ENCODE assay signal across 8 mouse cellular contexts in genomic region chr2:121449545-121450011, GRCm38 (mm10). TPM values are rescaled to one million over a fixed set of nuclear protein-coding genes. Genes with fewer than 3 reads are reported as not detected.
A peak's percentile ranks its signal among the peaks of the same experiment; 100 is the strongest.
DNase-seq lines count a peak whose midpoint lies in the region; ATAC-seq and TF ChIP-seq lines count a peak whose summit lies in the region.

No protein-coding gene starts in this region.

- peak overlapping the region; percentile 99 for H3K27ac ChIP-seq in heart, adult 2 months
- peak overlapping the region; percentile 85 for H3K27ac ChIP-seq in embryonic fibroblast, embryonic 13.5 days (ENCODE audit: insufficient read depth, low read length)
- H3K27ac ChIP-seq in limb, embryonic 11.5 days (replicated peaks; ENCODE audit: low read depth, low read length) = peak overlapping the region; percentile 90; the same call in 1 of the 2 replicates
- peak overlapping the region; percentile 94 for H3K27ac ChIP-seq in midbrain, postnatal 0 days (ENCODE audit: low read depth, low read length)

- H3K4me2 ChIP-seq in limb, embryonic 11.5 days (ENCODE audit: low read depth, severe bottlenecking) = peak overlapping the region; percentile 85
- H3K4me2 ChIP-seq in midbrain, postnatal 0 days (ENCODE audit: low read depth, low read length, poor library complexity, severe bottlenecking) = peak overlapping the region; percentile 93

- no peak for DNase-seq in heart, adult 2 months
- no peak for DNase-seq in heart, postnatal 25 days (ENCODE audit: low spot score)
- DNase-seq in limb, embryonic 11.5 days (ENCODE audit: low spot score) = peak; percentile 54
- DNase-seq in midbrain, postnatal 0 days (ENCODE audit: low spot score) = no peak
- DNase-seq in spleen, postnatal 14 days (ENCODE audit: low spot score in 2 of 2) = no peak
- no peak for DNase-seq in layer of hippocampus, adult 11-12 months (ENCODE audit: low spot score)

- no peak for TF ChIP-seq POLR2A in heart, adult 2 months (IDR thresholded peaks at IDR 0.05; ENCODE audit: insufficient read depth, low read depth, low read length)
- no peak for TF ChIP-seq POLR2A in embryonic fibroblast, embryonic 13.5 days (IDR thresholded peaks at IDR 0.05; ENCODE audit: low read depth, low read length)

- ATAC-seq in limb, embryonic 11.5 days (ENCODE audit: insufficient number of reproducible peaks, low FRiP score, low TSS enrichment, low read depth) = peak; percentile 0
- peak; percentile 80 for ATAC-seq in midbrain, postnatal 0 days (ENCODE audit: low FRiP score)

- H3K4me1 ChIP-seq in heart, adult 2 months (ENCODE audit: control insufficient read depth, insufficient read depth, low read length) = peaks cover 6% of the 10 kb centered on the region
- peaks cover 71% of the 10 kb centered on the region for H3K4me1 ChIP-seq in E14TG2a.4 (replicated peaks; ENCODE audit: low read depth, low read length)
- peaks cover 22% of the 10 kb centered on the region for H3K4me1 ChIP-seq in embryonic fibroblast, embryonic 13.5 days (ENCODE audit: control insufficient read depth, insufficient read depth, low read length)
- H3K4me1 ChIP-seq in limb, embryonic 11.5 days (ENCODE audit: control insufficient read depth, insufficient read depth, low read length) = peaks cover 13% of the 10 kb centered on the region
- H3K4me1 ChIP-seq in midbrain, postnatal 0 days (ENCODE audit: insufficient read depth, low read length) = 0 out of 2 replicates have a peak, but pooled peaks cover 4% of the 10 kb centered on the region

- TF ChIP-seq CTCF in heart, adult 2 months (IDR thresholded peaks at IDR 0.05) = no peak
- TF ChIP-seq CTCF in E14TG2a.4 (conservative IDR thresholded peaks at IDR 0.05; ENCODE audit: low read length) = no peak
- no peak for TF ChIP-seq CTCF in embryonic fibroblast, embryonic 13.5 days (IDR thresholded peaks at IDR 0.05; ENCODE audit: borderline replicate concordance, insufficient read depth, low read length)
- TF ChIP-seq CTCF in midbrain, postnatal 0 days (IDR thresholded peaks at IDR 0.05) = no peak

- no peaks in the 10 kb centered on the region for H3K27me3 ChIP-seq in heart, adult 2 months (ENCODE audit: control insufficient read depth, insufficient read depth, low read length)
- no peaks in the 10 kb centered on the region for H3K27me3 ChIP-seq in E14TG2a.4 (ENCODE audit: insufficient read depth, low read length)
- no peaks in the 10 kb centered on the region for H3K27me3 ChIP-seq in limb, embryonic 11.5 days (ENCODE audit: control insufficient read depth, insufficient read depth, low read length)
- H3K27me3 ChIP-seq in midbrain, postnatal 0 days (ENCODE audit: insufficient read depth, low read length) = no peaks in the 10 kb centered on the region

- intact Hi-C loops in heart, adult 2 months (cut with DNase I) = loop anchor here (2.0 kb wide), 1 partner anchor 37 kb away; the partner anchor contains the start of genes Catsper2 and Pdia3
- intact Hi-C loops in heart, postnatal 25 days (cut with DNase I) = loop anchor here (1.0 to 10.0 kb wide), 3 partner anchors 25 to 925 kb away; partner anchors contain the start of genes Mfap1a, Mfap1b and Wdr76

- peaks cover 4% of the 10 kb centered on the region for H3K79me2 ChIP-seq in heart, adult 2 months (replicated peaks; ENCODE audit: control insufficient read depth, insufficient read depth, low read length)

- peak overlapping the region; percentile 100 for H3K4me3 ChIP-seq in heart, adult 2 months
- H3K4me3 ChIP-seq in E14TG2a.4 (replicated peaks; ENCODE audit: low read length) = peak overlapping the region; percentile 99
- H3K4me3 ChIP-seq in embryonic fibroblast, embryonic 13.5 days (ENCODE audit: insufficient read depth, low read length) = peak overlapping the region; percentile 98
- H3K4me3 ChIP-seq in limb, embryonic 11.5 days (ENCODE audit: low read depth, low read length) = peak overlapping the region; percentile 100
- H3K4me3 ChIP-seq in midbrain, postnatal 0 days (ENCODE audit: low read depth, low read length) = peak overlapping the region; percentile 95

- H3K36me3 ChIP-seq in heart, adult 2 months (ENCODE audit: control insufficient read depth, insufficient read depth, low read length) = peaks cover 21% of the 10 kb centered on the region
- H3K36me3 ChIP-seq in E14TG2a.4 (ENCODE audit: insufficient read depth, low read length) = peaks cover 43% of the 10 kb centered on the region
- peaks cover 7% of the 10 kb centered on the region; the same call in 1 of the 2 replicates for H3K36me3 ChIP-seq in limb, embryonic 11.5 days (ENCODE audit: control insufficient read depth, insufficient read depth, low read length)
- H3K36me3 ChIP-seq in midbrain, postnatal 0 days (ENCODE audit: insufficient read depth, low read length) = peaks cover 12% of the 10 kb centered on the region; the same call in 1 of the 2 replicates

- H3K9me3 ChIP-seq in E14TG2a.4 (ENCODE audit: low read length) = no peaks in the 10 kb centered on the region
- H3K9me3 ChIP-seq in limb, embryonic 11.5 days (ENCODE audit: control insufficient read depth, low read length) = no peaks in the 10 kb centered on the region
- H3K9me3 ChIP-seq in midbrain, postnatal 0 days (ENCODE audit: low read length) = no peaks in the 10 kb centered on the region

- peak overlapping the region; percentile 97 for H3K9ac ChIP-seq in heart, adult 2 months (ENCODE audit: low read depth, low read length)
- peak overlapping the region; percentile 94 for H3K9ac ChIP-seq in limb, embryonic 11.5 days (ENCODE audit: low read length)
- peak overlapping the region; percentile 92 for H3K9ac ChIP-seq in midbrain, postnatal 0 days (replicated peaks; ENCODE audit: low read length, poor library complexity, severe bottlenecking)

- no peak for TF ChIP-seq EP300 in heart, adult 2 months (IDR thresholded peaks at IDR 0.05; ENCODE audit: insufficient read depth, low read depth, low read length)

- WGBS in heart, adult 2 months = under 1% methylated on average over 54 of the region's 54 CpGs
- under 1% methylated on average over 53 of the region's 54 CpGs for WGBS in limb, embryonic 11.5 days
- WGBS in midbrain, postnatal 0 days = under 1% methylated on average over 53 of the region's 54 CpGs

RNA-seq across cellular contexts. Expression of gene Serf2, which starts 0.6 kb away (rescaled TPM):
- total RNA-seq in heart, adult 2 months (2021) = 100 to 1,000 TPM; 369 to 415 TPM
- polyA plus RNA-seq in heart, adult 2 months (2012; rRNA removed) = 339 and 340 TPM in 2 replicates
- total RNA-seq in heart, postnatal 25 days (2021) = 100 to 1,000 TPM; 392 to 395 TPM
- polyA plus RNA-seq in embryonic fibroblast, embryonic 13.5 days (2011; ENCODE audit: insufficient read length, low read depth, missing spikeins) = 553 and 625 TPM in 2 replicates
- 538 and 540 TPM in 2 replicates for polyA plus RNA-seq in limb, embryonic 11.5 days (2014; fragmentation: Nextera tagmentation; extraction: Ambion mirVana)
- total RNA-seq in midbrain, postnatal 0 days (2014; rRNA removed) = 235 and 284 TPM in 2 replicates
- polyA plus RNA-seq in midbrain, postnatal 0 days (2015; fragmentation: Nextera tagmentation; extraction: Ambion mirVana) = 271 and 278 TPM in 2 replicates

RNA-seq across cellular contexts. Expression of gene Hypk, which starts 3.5 kb away (rescaled TPM):
- total RNA-seq in heart, adult 2 months (2021) = 10 to 100 TPM; 19.8 to 23.5 TPM
- polyA plus RNA-seq in heart, adult 2 months (2012; rRNA removed) = 10.4 and 19.4 TPM in 2 replicates
- 10 to 100 TPM; 22.8 to 23.1 TPM for total RNA-seq in heart, postnatal 25 days (2021)
- polyA plus RNA-seq in embryonic fibroblast, embryonic 13.5 days (2011; ENCODE audit: insufficient read length, low read depth, missing spikeins) = 80.6 and 86.4 TPM in 2 replicates
- polyA plus RNA-seq in limb, embryonic 11.5 days (2014; fragmentation: Nextera tagmentation; extraction: Ambion mirVana) = 122 and 124 TPM in 2 replicates
- 12.3 and 17.6 TPM in 2 replicates for total RNA-seq in midbrain, postnatal 0 days (2014; rRNA removed)
- 109 and 115 TPM in 2 replicates for polyA plus RNA-seq in midbrain, postnatal 0 days (2015; fragmentation: Nextera tagmentation; extraction: Ambion mirVana)

RNA-seq across cellular contexts. Expression of gene Ell3, which starts 5.5 kb away (rescaled TPM):
- under 1 TPM in 1 of 2 experiments, not detected in 1; 0.13 TPM for total RNA-seq in heart, adult 2 months (2021)
- 0.15 and 0.47 TPM in 2 replicates for polyA plus RNA-seq in heart, adult 2 months (2012; rRNA removed)
- total RNA-seq in heart, postnatal 25 days (2021) = under 1 TPM in 1 of 2 experiments, not detected in 1; 0.14 TPM
- not detected in 2 replicates for polyA plus RNA-seq in embryonic fibroblast, embryonic 13.5 days (2011; ENCODE audit: insufficient read length, low read depth, missing spikeins)
- polyA plus RNA-seq in limb, embryonic 11.5 days (2014; fragmentation: Nextera tagmentation; extraction: Ambion mirVana) = 9.6 and 9.7 TPM in 2 replicates
- total RNA-seq in midbrain, postnatal 0 days (2014; rRNA removed) = 0.33 TPM in 1 of 2 replicates, not detected in the other
- 1.6 and 2.6 TPM in 2 replicates for polyA plus RNA-seq in midbrain, postnatal 0 days (2015; fragmentation: Nextera tagmentation; extraction: Ambion mirVana)

RNA-seq across cellular contexts. Expression of gene Serinc4, which starts 7.0 kb away (rescaled TPM):
- total RNA-seq in heart, adult 2 months (2021) = not detected
- polyA plus RNA-seq in heart, adult 2 months (2012; rRNA removed) = 0.09 and 0.21 TPM in 2 replicates
- total RNA-seq in heart, postnatal 25 days (2021) = under 1 TPM in 1 of 2 experiments, not detected in 1; 0.10 TPM
- polyA plus RNA-seq in embryonic fibroblast, embryonic 13.5 days (2011; ENCODE audit: insufficient read length, low read depth, missing spikeins) = 0.63 TPM in 1 of 2 replicates, not detected in the other
- 0.12 and 0.37 TPM in 2 replicates for polyA plus RNA-seq in limb, embryonic 11.5 days (2014; fragmentation: Nextera tagmentation; extraction: Ambion mirVana)
- 1.8 and 2.6 TPM in 2 replicates for total RNA-seq in midbrain, postnatal 0 days (2014; rRNA removed)
- polyA plus RNA-seq in midbrain, postnatal 0 days (2015; fragmentation: Nextera tagmentation; extraction: Ambion mirVana) = 1.1 and 1.5 TPM in 2 replicates

RNA-seq across cellular contexts. Expression of gene Mfap1b, which starts 24.3 kb away (rescaled TPM):
- total RNA-seq in heart, adult 2 months (2021) = 10 to 100 TPM; 30.9 to 35.0 TPM
- polyA plus RNA-seq in heart, adult 2 months (2012; rRNA removed) = 4.3 and 8.6 TPM in 2 replicates
- total RNA-seq in heart, postnatal 25 days (2021) = 10 to 100 TPM; 29.1 to 30.2 TPM
- 24.7 and 28.7 TPM in 2 replicates for polyA plus RNA-seq in embryonic fibroblast, embryonic 13.5 days (2011; ENCODE audit: insufficient read length, low read depth, missing spikeins)
- polyA plus RNA-seq in limb, embryonic 11.5 days (2014; fragmentation: Nextera tagmentation; extraction: Ambion mirVana) = 66.2 and 67.3 TPM in 2 replicates
- total RNA-seq in midbrain, postnatal 0 days (2014; rRNA removed) = 22.6 and 30.4 TPM in 2 replicates
- polyA plus RNA-seq in midbrain, postnatal 0 days (2015; fragmentation: Nextera tagmentation; extraction: Ambion mirVana) = 56.2 and 57.4 TPM in 2 replicates
